Mouse (Mus musculus): ENCODE data around the gene Ptprk.

The Ptprk gene

DNA sequence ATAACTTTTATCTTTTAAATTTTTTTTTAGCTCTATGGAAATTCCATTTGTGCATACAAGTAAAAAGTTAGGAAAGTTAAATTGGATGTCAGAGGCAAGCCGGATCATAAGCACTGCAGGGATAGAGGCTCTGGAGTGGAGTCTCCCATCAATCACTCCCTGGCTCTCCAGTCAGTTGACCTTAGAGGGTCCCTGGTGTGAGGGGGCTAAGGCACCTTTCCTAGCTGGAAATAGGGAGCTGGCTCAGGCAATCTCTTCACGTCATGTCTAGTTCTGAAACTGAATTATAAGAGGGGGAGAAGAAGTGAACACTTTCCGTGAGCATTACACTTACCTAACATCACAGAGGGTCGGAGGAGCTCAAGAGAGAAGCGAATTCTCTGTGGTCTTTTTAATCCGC is 110.1 kb downstream of the Ptprk start:
- in situ Hi-C loops (cut with MseI, MboI), result no loop called here

DNA sequence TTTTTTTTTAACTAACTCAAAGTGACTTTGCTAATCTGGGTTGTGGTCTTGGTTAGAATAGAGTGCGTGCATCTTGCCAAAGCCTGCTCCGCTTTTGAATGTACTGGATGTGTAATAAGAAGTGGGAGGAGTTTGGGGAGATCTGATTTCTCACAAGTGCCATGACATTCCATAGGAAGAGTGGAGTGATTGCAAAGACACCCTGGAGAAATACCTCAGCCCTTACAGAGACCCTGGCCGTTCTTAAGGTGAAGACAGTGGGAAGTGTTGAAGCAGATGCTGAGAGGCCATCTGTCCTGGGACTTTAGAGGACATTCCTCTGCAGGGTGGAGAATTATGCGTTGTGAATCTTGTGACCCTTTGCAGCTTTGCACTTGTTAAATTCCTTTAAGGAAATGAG is 110.7 kb downstream of the Ptprk start:
- in situ Hi-C loops (cut with MseI, MboI), result no loop called here

DNA sequence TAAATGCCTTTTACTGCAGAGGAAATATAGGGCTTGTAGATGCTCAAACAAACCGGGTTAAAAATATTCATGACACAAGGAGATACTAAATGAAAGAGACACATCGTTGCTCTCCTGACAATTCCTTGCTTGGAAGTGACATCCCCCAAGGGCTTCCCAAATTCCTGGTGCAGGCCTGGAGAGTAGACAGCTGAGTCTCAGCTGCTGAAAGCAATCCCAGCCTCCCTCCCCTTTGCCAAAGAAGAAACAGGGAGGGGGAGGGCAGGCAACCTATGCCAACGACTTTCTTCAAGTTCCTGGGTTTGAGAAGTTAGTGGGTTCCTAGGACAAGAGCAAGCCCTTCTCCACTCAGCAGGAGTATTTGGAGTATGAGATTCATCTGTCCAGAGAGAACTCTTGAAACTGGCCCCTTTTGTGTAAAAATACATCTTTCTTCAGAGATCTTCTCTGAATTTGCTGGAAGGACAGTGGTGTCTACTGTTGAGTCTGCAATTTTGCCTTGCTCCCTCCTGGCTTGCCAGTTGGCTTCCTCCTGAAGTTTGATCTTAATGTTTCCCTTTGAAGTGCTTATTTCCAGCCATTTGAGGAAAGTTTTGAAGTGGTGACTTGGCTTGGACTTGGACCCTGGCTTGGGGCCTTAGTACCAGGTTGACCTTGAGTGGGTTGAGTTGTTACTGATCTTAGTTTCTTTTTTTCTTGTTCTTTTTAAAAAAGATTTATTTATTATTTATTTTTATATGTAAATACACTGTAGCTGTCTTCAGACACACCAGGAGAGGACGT is 111.6 kb downstream of the Ptprk start:
- in situ Hi-C loops (cut with MseI, MboI), result no loop called here

DNA sequence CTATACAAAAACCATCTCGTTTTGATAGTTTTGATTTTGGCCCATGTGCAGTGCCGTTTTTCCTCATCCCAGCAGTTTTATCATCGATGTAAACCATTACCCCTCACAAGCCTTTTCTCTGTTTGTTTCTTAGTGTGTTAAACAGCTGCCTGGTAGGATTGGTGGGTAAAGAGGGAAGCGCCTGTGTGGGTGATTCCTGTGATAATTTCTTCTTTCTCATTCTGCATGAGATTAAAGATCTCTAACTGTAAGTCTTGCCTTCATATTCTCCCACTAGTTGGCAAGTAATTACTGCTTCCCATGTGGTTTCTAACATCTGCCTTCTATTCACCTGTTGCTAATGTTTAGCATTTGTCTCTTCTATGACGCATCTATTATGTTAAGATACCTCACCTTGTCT is 116.8 kb downstream of the Ptprk start:
- in situ Hi-C loops (cut with MseI, MboI), result no loop called here

DNA sequence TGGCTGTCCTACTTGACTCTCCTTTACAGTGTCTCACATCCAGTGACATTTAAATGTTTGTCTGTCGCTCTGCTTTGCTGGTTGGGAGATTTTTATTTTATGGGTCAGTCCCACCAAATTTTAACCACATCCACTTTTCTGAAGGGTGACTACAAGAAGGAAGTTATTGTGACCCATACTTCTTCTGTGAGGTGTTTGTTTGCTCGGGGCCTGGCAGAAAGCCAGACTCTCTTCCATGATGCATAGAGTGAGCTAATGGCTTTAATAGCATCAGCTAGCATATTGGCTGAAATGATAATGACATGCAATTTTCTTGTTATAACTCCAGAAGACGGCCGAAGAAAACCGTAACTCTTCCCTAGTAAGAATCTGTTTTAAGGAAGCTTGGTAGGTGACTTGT is 119.0 kb downstream of the Ptprk start:
- in situ Hi-C loops (cut with MseI, MboI), result no loop called here

DNA sequence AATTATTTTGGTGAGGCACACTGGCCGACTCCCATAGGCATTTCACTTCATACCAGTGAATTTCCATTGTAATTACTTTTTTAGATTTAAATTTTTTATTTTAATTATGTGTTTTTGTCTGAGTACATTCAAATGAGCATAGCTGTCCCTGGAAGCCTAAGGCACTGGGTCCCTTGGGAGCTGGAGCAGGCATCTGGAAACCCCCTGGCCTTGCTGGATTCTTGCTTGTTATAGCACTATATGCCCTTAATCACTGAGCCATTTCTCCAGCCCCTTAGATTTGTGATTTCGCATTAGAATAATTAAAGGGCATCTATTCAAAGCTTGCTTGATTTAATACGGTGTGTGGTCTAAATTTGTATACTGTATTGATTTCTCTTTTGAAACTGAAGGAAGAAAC is 126.0 kb downstream of the Ptprk start:
- in situ Hi-C loops (cut with MseI, MboI), result no loop called here

DNA sequence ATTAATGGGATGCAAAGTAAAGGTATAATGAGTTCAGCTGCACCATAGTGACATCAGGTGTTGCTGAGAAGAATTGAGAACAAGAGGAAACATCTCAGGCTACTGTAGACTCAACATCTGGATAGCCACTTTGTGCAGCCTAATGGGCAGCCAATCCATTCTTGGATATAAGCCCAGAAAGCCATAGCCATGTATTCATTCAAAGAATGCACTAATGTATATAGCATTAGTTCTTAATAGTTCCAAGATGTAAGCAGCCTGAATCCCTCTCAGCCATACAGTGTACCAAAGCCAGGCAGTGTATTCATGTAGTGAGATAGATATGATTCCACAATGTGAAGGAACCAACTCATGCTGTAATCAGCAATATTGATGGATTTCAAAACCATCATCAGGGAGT is 134.8 kb downstream of the Ptprk start:
- in situ Hi-C loops (cut with MseI, MboI), result no loop called here

DNA sequence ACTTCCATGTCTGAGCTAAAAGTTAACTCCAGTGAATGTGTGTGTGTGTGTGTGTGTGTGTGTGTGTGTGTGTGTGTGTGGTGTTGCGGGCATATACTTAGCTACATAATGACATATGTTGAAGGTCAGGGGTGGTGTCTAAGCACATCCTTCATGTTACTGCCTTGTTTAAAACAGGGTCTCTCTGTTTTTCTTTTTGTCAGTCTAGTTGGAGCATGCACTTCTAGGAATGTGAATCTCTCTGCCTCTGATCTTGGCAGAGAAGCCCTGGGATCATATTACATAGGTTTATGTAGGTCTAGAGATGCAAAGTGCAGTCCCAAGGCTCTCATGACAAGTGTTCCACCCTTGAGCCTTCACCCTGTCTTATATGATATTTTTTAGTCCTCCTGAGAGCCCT is 137.5 kb downstream of the Ptprk start:
- in situ Hi-C loops (cut with MseI, MboI), result no loop called here

DNA sequence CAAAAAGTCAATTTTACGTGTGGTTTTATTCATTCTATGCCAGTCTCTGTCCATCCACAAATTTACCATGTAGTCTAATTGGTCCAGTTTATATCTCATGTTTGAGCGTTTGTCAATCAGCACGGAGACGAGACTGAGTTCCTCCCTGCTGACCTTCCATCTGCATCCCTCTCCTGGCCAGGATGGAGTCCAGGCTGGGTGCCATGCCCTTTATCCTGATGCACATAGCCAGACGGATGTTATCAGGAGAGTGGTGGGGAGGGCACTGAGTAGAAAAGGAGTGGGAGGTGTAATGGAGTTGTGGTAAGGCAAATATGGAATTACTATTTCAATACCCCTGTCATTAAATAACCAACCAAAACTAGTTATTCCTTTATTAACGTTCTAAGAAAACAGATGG is 140.5 kb downstream of the Ptprk start:
- in situ Hi-C loops (cut with MseI, MboI), result no loop called here

DNA sequence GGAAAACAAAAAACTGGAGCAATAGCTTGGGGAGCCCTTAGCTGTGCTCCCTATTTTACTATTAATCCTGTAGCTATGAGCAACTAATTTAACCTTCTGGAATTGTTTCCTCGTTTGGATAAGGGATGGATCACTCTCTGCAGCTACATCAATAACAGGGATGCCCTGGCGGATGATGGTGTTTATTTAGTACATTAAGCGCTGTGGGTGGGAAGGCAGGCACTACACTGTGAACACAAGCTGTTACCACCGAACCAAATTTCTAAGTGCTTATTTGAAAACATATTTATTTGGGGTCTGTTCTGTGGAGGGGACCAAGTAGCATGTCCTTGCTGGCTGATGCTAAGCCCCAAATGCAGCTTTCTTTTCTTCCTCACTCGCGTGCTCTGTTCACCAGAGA is 149.0 kb downstream of the Ptprk start:
- in situ Hi-C loops (cut with MseI, MboI), result no loop called here

DNA sequence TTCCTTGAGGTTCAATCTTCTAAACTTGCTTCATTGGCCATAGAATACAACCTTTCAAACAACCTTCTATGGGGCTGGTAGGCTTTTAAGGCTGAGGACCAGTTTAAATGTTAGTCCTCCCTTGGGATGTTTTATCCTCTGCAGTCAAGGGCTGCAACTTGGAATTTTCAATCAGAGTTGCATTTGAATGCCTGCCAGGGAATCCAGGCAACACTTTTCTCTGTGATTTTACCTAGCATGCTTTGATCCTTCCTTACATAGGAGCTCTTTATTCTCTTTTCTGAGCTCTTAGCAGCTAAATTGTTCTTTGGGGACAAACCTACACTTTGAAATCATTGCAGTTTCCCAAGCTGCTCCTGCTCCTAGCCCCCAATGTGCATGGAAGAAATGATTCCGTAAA is 149.8 kb downstream of the Ptprk start:
- in situ Hi-C loops (cut with MseI, MboI), result no loop called here

DNA sequence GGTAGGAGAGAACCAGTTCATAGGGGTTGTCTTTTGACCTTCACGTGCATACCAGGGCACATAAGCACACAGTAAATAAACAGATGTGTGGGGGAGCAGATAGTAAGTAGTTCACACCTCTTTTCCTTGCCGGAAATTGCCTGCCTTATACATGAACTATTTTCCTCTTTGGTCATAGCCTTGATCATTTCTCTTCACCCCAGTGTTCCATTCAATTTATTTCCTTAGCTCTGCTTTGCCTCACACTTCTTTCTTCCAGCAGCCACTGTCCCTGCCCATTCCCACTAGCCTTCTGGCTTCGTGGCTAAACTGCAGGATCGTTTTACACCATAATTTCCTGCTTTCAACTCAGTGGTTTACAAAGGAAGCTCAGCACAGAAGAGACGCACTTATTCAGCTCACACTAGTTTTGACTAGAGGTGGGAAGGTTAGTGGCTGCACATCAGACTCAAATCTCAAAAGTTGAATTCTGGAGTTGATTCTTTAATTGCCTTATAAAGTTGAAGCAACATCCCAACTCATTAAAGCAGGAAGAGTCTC is 151.0 kb downstream of the Ptprk start:
- in situ Hi-C loops (cut with MseI, MboI), result no loop called here

DNA sequence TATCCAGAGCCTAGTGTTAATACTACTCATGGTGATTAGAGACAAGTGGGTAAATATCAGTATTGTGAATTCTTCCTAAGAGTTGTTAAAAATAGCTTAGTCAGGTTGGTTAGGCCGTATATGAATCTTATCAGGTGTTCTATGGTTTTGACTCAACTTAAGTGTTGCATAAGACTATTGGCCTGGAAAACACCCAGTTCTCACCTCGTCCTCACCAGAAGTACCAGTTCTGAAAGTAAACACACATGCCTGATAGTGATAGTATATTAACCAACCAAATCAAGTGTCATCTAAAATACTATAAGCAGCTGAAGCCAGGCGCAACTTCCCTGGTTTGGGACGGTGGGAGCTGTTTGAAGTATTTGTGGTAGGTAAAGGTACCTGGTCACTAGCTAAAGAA is 153.1 kb downstream of the Ptprk start:
- in situ Hi-C loops (cut with MseI, MboI), result no loop called here

DNA sequence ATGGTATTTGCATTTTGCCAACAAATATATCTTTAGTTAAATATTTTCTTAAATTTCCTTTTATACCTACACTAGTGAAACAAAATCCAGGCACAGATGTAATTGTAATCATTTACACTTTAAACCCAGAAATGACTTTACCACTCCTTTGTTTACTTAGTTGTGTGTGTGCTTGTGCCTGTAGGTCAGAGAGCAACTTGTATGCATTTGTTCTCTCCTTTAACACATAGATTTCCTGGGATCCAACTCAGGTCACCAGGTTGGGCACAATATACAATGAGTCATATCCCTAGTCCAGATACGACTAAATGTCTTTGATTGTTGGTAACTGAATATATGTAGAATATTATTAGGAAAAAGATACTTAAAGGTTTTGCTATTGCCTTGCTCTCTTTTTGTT is 153.6 kb downstream of the Ptprk start:
- in situ Hi-C loops (cut with MseI, MboI), result no loop called here

DNA sequence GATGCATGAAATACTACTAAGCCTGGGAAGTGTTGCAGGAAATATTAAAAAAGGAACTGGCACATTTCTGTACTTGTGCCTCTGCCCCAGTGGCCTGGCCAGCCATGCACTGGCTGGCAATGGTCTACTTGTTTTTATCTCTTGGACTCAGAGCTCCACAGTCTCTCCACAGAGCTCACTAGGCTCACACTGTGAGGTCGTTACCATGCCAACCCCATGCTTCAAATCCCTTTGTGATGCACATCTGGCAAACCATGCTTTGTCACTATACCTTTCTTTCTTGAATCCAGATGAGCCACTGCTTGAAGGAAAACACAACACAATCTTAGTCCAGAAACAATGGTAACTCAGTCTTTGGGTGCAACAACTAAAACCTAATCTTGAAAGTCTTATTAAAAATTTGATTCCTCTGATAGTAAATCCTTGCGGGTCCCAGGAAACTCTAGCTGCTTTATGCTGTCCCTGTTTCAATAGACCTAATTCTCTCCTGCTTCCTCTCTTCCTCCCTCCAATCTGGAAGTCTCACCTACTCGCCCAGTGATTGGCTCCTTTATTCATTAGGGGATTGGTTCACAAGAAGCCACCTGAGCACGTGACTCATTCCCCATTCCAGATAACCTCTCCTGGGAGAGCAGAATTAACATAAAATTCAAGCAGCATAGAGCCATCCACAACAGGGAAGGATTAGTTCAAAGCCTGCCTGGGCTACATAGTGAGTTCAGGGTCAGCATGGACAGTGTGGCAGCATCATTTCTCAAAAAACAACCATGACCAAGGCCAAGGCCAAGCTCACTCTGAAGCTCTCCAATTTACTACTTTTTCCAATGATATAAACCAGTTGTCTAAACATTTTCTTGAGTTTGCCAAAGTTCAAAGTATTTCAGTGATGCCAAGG is 157.9 kb downstream of the Ptprk start:
- in situ Hi-C loops (cut with MseI, MboI), result no loop called here

DNA sequence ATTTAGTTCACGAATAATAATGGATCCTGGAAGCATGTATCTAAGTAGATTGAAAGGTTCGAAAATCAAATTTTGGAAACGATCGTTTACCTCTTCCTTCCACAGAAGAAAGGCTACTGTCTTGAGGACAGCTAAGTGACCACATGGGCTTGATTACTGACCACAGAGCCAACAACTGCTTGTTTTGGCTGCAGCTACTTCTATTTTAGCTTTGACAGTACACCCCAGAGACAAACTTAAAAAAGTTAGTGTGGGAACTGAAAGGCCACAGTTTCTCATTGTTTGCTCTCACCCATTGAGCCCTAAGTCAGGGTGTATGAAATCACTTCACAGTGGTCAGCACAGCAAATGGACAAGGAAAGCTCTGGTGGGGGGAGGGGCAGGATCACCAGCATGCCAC is 174.4 kb downstream of the Ptprk start:
- in situ Hi-C loops (cut with MseI, MboI), result no loop called here

DNA sequence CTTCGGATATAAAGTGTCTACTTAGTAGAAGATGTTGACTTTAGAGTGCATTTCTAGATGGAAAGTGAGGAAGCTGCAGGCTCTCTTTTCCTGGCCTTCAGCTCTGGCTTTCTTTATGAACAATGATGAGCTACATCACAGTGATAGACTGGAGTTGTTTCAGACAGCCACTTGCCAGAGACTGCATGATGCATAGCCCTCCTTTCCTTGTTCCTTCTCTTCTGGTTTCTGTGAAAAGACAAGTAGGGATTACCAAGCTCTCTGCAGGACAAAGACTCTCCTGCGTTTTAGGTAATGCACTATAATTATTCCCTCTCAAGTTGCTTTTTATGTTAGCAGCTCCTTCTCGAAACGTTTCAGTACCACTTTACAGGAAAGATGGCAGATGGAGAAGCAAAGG is 176.8 kb downstream of the Ptprk start:
- in situ Hi-C loops (cut with MseI, MboI), result no loop called here

DNA sequence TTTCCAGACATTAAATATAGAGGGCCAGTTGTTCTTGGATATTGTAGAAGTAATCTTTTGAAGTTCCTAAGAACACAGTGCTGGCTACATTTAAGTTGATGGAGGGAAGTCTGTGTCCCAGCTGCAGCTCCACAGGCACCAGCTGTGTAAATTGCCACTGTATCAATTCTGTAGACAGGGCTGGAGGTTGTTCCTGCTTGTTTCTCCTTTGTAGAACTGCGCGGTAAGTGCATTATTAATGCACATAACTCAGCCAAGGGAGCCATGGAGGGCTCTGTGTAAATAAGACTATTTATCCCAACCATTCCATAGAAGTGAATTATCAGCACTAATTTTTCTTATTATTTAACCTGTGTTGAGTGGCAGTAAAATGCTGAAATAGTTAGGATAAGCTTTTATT is 186.0 kb downstream of the Ptprk start:
- in situ Hi-C loops (cut with MseI, MboI), result no loop called here

DNA sequence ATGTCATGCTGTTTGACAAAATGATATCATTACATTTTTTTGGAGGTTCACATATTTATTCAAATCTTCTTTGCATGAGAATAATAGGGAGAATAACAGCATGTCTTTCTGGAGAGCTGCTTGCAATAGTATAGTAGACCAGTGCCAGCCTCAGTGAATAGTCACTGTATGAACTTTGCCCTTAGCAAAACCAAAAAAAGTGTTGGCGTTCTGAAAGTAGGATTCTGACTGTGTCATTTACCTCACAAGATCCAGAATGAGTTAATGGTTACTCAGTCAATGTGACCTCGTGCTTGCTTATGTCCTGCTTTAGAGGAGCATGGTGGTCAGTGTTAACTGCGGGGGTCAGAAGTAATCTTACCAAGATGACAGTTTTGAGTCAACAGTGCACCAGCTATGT is 187.5 kb downstream of the Ptprk start:
- in situ Hi-C loops (cut with MseI, MboI), result no loop called here

DNA sequence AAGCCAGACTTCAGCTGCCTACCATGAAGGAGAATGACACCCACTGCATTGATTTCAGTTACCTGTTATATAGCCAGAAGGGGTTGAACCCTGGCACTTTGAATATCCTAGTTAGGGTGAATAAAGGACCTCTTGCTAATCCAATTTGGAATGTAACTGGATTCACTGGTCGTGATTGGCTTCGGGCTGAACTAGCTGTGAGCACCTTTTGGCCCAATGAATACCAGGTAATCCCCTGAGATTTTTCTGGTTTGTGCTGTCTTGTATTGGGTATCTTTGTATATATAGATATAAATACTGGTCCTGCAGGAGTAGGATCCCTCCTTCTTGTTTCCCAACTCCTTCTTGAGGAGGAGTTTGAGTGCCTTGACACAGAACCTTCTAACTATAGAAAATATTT is 188.9 kb downstream of the Ptprk start:
- in situ Hi-C loops (cut with MseI, MboI), result no loop called here

DNA sequence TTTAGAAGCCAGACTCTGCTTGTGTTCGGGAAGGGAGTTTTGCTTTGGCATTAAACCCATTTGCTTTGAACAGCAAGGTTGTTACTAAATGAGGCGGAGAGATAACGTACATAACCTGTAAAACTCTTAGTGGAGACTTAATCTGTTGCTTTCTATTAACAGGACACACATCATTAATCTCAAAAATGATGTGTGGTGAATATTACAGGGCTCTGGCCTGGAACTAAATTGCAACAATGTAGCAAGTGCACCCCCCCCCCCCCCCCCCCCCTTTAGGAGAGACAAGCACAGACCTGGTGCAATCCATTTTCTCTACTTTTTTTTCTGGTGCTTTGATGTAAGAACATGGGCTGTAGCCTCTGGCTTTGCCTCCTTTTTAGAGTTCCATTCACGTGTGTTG is 195.7 kb downstream of the Ptprk start:
- in situ Hi-C loops (cut with MseI, MboI), result no loop called here

DNA sequence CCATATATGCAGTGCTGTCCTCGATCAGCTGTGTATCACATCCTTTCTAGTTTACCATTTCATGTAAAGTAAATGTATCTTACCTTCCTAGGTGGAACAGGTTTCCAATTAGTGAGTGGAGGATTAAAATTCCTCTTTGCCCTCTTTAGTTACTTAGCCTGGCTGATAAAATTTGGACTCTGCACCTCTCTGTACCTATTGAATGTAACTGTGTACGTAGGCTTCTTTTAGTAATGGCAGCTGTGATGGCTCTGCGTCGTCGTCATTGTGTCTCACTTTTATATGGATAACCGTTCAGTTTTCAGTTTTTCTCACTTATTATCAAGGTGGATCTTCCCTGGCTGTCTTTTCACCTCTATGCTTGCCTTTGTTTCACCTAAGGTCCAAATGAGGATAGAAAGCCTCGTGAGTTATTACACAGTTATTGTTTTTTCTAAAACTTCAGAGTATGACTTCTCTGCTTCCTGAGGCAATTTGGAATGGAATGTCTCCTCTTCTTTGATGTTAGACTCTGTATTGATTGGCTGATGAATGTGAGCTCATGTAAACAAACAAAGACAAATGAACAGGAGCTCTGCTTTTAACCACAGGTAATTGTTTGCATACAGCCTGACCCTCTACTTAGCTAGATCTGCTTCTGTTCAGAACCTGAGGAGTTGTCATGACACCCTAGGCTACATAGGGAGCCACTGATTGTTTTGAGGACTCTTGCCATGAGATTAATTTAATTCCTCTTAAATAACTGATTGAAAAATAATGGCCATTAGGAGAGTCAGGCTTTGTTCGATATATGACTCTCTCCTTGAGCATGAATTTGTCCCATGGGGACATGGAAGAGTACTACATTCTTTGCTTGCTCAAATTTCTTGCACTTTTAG is 197.3 kb downstream of the Ptprk start:
- in situ Hi-C loops (cut with MseI, MboI), result no loop called here

Measured in mouse trophoblast stem cell (cell line).